Mouse (Mus musculus) hindbrain, embryonic 14.5 days (tissue): Measurements from ENCODE around the gene Unc5c. TPM values are rescaled to one million over a fixed set of nuclear protein-coding genes. Genes with fewer than 3 reads are reported as not detected.

Source experiments
- ATAC-seq: fragments of 200-750 bp; cut with Nextera tagmentation; 2 replicates; pipeline ENCODE4 v1.8.0; 2017; ENCODE audit warnings: moderate number of reproducible peaks, mild to moderate bottlenecking, moderate TSS enrichment, moderate library complexity; ENCODE audit not compliant: low FRiP score
- DNase-seq: peaks from one replicate; pipeline ENCODE4 v3.0.0-alpha.2; 2015; ENCODE audit warnings: low spot score
- H3K27ac ChIP-seq: fragments of 300-500 bp; sonication (generic); 2 replicates; pipeline ENCODE4 v1.5.1; 2014; ENCODE audit warnings: mild to moderate bottlenecking, moderate library complexity
- H3K27me3 ChIP-seq: fragments of 300-500 bp; sonication (generic); 2 replicates; pipeline ENCODE4 v1.6.1; 2014; ENCODE audit warnings: mild to moderate bottlenecking, low read length, mixed read lengths; ENCODE audit not compliant: control insufficient read depth, insufficient read depth
- H3K36me3 ChIP-seq: fragments of 300-500 bp; sonication (generic); replicated peaks from 2 replicates; pipeline ENCODE4 v1.6.1; 2014; ENCODE audit not compliant: control insufficient read depth, insufficient read depth
- H3K4me1 ChIP-seq: fragments of 300-500 bp; sonication (generic); replicated peaks from 2 replicates; pipeline ENCODE4 v1.6.1; 2014; ENCODE audit warnings: antibody characterized with exemption, low read length, mixed read lengths; ENCODE audit not compliant: control insufficient read depth, insufficient read depth
- H3K4me2 ChIP-seq: fragments of 300-500 bp; sonication (generic); replicated peaks from 2 replicates; pipeline ENCODE4 v1.6.1; 2014; ENCODE audit warnings: mild to moderate bottlenecking, moderate library complexity
- H3K4me3 ChIP-seq: fragments of 300-500 bp; sonication (generic); replicated peaks from 2 replicates; pipeline ENCODE4 v1.5.1; 2014; ENCODE audit warnings: mild to moderate bottlenecking, low read length
- H3K9ac ChIP-seq: fragments of 300-500 bp; sonication (generic); 2 replicates; pipeline ENCODE4 v1.6.1; 2014
- H3K9me3 ChIP-seq: fragments of 300-500 bp; sonication (generic); 2 replicates; pipeline ENCODE4 v1.6.1; 2016; ENCODE audit warnings: low read length; ENCODE audit not compliant: control insufficient read depth
- WGBS: fragments of 180-500 bp; shearing (Covaris S2); extraction: QIAGEN DNeasy Blood & Tissue Kit; methylation state at CpG from one replicate; pipeline ENCODE4 v1.1.7; 2014; 5-methylcytosine and 5-hydroxymethylcytosine counted together
- polyA plus RNA-seq: library from polyadenylated mRNA; unstranded; fragments of >200 nt; fragmentation: Nextera tagmentation; extraction: Ambion mirVana; gene quantifications from 2 replicates; pipeline ENCODE4 v1.2.1, GENCODE M21; 2014

The Unc5c gene
- polyA plus RNA-seq, 1 experiment from 2014 or later = 24.4 TPM

DNA sequence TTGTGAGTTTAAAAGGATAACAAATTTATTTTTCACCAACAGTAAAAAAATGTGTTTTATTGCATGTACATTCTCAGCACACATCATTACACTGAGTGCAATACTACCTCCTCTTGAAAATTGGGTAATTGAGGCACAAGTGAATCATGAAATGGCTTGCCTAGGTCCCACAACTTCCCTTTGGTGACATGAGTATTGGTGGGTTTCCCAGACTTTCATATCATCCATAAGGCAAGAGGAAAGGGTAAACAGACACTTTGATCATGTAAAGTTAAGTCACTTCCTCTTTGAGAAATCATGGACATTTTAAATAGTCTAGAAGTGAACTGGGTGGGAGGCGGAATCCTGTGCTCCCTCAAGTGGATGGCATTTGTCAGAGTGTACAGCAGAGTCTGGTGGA lies 73.1 kb downstream of the Unc5c start:
- H3K4me2 ChIP-seq = no peak overlapping the region
- no peak overlapping the region for H3K27ac ChIP-seq
- H3K27me3 ChIP-seq = no peaks in the 10 kb centered on the region
- DNase-seq (no peak), ATAC-seq (no peak)
- no peak overlapping the region for H3K4me3 ChIP-seq
- WGBS = 94% methylated on average over 1 of the region's 1 CpGs
- H3K9me3 ChIP-seq = no peaks in the 10 kb centered on the region
- no peaks in the 10 kb centered on the region for H3K36me3 ChIP-seq
- no peak overlapping the region for H3K9ac ChIP-seq
- H3K4me1 ChIP-seq = no peaks in the 10 kb centered on the region

DNA sequence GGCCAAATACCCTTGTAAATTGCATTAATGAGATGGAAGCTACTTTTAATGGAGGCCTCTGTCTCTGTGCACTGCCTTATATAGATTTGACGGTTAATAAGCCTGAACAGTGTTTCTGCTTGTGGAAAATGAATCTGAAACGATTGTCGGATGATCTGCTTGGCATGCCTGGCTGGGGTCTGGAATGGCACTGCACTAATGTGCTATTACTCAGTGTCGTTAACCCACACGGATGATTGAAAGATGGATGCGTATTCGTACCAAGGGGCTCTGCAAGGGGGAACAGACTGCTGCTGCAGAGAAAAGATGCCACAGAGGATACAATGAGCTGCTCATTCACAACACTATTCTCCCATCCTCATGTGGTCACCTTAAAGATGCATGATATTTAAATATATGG lies 75.7 kb downstream of the Unc5c start:
- Histone ChIP-seq H3K4me1 (no peaks in the 10 kb centered on the region), H3K27ac (no peak overlapping the region), H3K9ac (no peak overlapping the region), H3K9me3 (no peaks in the 10 kb centered on the region), H3K4me2 (no peak overlapping the region), H3K27me3 (no peaks in the 10 kb centered on the region), H3K4me3 (no peak overlapping the region), H3K36me3 (no peaks in the 10 kb centered on the region)
- WGBS = 44% methylated on average over 7 of the region's 7 CpGs
- DNase-seq (no peak), ATAC-seq (no peak)

DNA sequence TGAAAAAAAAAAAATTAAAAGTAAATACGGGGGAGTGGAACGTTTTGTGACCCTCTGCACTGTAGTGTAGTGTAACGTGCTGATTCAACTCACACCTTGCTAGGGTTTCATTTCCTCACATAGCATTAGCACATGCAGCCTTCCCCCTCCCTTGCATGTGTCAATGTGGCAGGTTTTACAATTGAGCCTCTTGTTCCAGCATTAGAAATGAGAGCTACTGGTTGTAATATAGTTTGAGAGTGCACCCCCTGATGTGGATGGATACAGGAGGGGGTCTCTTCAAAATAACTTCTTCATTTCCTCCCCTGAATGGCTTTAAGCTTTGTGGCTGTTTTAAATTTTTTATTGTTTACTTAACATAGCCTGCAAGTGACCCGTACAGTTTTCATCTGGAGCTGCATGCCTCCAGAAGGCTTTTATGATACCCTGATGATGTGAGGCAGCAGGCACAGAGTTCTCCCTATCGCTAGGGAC lies 82.4 kb downstream of the Unc5c start:
- Histone ChIP-seq H3K36me3 (no peaks in the 10 kb centered on the region), H3K9me3 (no peaks in the 10 kb centered on the region), H3K27me3 (no peaks in the 10 kb centered on the region), H3K9ac (no peak overlapping the region), H3K4me3 (no peak overlapping the region), H3K4me1 (no peaks in the 10 kb centered on the region), H3K27ac (no peak overlapping the region), H3K4me2 (no peak overlapping the region)
- 59% methylated on average over 5 of the region's 5 CpGs for WGBS
- no peak for DNase-seq
- no peak for ATAC-seq

DNA sequence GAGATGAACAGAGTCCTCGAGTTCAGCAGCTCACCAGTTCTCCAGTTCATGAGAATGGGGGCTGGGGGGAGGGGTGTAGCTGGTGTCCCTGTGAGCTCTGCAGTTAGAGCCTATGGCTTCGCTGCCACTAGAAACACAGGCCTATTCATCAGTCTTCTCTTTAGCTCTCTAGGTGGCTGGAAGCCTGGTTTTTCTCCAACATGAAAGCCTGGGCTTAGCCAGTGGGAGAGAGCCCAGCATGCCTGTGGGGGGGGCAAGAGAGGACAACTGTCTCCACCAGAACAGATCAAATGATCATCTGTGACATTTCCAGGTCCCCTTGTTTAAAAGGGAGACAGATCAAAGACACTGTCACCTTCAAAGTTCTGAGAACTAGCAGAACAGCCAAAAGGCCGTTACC lies 84.6 kb downstream of the Unc5c start:
- ATAC-seq (no peak; the same call in 1 of the 2 replicates), DNase-seq (no peak)
- Histone ChIP-seq H3K4me3 (no peak overlapping the region), H3K36me3 (no peaks in the 10 kb centered on the region), H3K9ac (no peak overlapping the region), H3K9me3 (no peaks in the 10 kb centered on the region), H3K27me3 (no peaks in the 10 kb centered on the region), H3K4me1 (no peaks in the 10 kb centered on the region), H3K27ac (no peak overlapping the region), H3K4me2 (no peak overlapping the region)
- 28% methylated on average over 3 of the region's 3 CpGs for WGBS

DNA sequence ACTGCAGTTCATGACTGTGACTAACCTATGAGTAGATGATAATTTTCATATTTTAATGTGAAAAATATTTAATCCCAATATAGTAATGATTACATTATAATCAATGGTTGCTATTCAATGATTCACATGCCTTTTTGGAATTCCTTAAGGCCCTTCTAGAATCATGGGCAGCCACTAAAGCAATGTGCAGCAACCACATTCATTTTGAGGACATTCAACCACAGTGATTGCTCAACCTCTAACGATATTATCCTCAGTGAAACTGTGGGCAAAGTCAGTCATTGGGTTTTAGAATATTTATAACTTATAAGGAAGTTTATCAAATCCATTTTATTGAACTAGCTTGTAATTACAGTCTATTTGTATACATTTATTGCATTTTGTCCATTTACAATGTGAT lies 87.9 kb downstream of the Unc5c start:
- no peak overlapping the region for H3K4me3 ChIP-seq
- 88% methylated on average over 1 of the region's 1 CpGs for WGBS
- no peaks in the 10 kb centered on the region for H3K27me3 ChIP-seq
- H3K36me3 ChIP-seq = no peaks in the 10 kb centered on the region
- H3K4me1 ChIP-seq = no peaks in the 10 kb centered on the region
- no peak overlapping the region for H3K27ac ChIP-seq
- no peaks in the 10 kb centered on the region for H3K9me3 ChIP-seq
- no peak for ATAC-seq
- no peak overlapping the region for H3K9ac ChIP-seq
- H3K4me2 ChIP-seq = no peak overlapping the region
- no peak for DNase-seq

DNA sequence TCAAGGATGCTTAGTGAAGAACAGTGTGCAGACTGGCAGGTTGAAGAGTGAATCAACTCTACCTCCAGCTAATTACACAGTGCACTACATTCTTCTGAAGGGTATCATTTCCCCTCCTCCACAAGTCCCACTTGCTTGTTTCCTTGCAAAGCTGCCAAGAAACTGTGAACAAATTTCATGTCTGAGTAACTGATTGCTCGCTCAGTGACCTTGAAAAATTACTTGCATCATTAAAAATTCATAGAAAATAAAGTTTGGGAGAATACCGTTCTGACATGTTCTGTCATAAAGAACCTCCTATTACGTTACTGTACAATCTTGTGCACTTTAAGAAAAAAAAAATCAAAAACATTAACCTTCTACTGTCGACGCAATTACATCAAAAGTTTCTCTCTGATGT lies 92.1 kb downstream of the Unc5c start:
- ATAC-seq (no peak; the same call in 1 of the 2 replicates), DNase-seq (no peak)
- Histone ChIP-seq H3K27me3 (no peaks in the 10 kb centered on the region), H3K27ac (no peak overlapping the region), H3K4me2 (no peak overlapping the region), H3K9ac (no peak overlapping the region), H3K4me1 (0 out of 2 replicates have a peak, but pooled peaks cover 6% of the 10 kb centered on the region), H3K9me3 (no peaks in the 10 kb centered on the region), H3K36me3 (no peaks in the 10 kb centered on the region), H3K4me3 (no peak overlapping the region)
- 81% methylated on average over 5 of the region's 5 CpGs for WGBS

DNA sequence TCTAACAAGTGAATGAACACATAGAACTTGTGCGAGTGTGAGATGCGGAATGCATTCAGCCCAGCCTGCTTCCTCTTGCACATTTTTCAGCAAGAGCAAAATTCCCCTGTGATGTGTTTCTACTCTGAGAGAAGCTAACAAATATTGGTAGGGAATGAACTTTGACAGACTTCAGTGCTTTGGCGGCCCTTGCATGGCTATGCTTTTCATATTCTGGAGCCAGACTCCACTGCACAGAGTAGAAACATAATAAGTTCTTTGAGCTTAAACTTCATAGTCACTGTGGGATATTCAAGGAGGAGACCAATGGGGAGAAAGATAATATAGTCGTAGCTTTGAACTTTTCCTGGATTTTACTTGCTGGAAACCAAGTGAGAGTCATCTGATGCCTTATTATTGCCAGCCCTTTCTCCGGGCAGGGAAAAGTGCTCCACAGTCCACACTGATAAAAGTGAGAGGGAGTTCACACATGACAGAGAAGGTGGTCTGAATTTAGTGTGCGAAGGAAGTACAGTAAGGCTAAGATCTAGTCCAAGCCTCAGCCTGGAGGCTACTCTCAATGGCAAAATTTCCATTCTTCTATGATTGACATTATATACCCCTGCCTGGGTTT lies 110.2 kb downstream of the Unc5c start:
- ATAC-seq (no peak), DNase-seq (no peak)
- no peak overlapping the region for H3K4me3 ChIP-seq
- no peaks in the 10 kb centered on the region for H3K36me3 ChIP-seq
- H3K27ac ChIP-seq = no peak overlapping the region
- no peak overlapping the region for H3K4me2 ChIP-seq
- H3K9ac ChIP-seq = no peak overlapping the region
- 77% methylated on average over 6 of the region's 6 CpGs for WGBS
- no peaks in the 10 kb centered on the region for H3K4me1 ChIP-seq
- no peaks in the 10 kb centered on the region for H3K9me3 ChIP-seq
- peaks cover 27% of the 10 kb centered on the region for H3K27me3 ChIP-seq

DNA sequence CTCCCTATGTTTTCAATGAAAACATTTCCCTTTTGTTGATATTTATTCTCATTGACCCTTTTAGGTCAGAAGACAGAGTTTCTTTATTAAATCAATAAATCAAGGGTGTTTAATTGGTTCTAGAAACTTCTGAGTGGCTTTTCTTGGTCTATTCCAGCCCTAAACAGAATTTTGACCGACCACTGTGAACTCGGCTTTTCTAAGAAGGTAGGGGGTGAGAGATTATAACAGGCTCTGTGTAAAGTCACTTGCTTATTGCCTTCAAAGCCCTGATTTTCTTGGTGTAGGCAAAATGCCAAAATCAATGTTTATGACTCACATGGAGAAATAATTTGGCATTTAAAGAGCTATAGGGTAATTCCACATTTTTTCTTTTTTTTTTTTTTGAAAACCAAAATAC lies 112.4 kb downstream of the Unc5c start:
- 56% methylated on average over 2 of the region's 2 CpGs for WGBS
- H3K4me3 ChIP-seq = no peak overlapping the region
- H3K27ac ChIP-seq = no peak overlapping the region
- no peaks in the 10 kb centered on the region for H3K4me1 ChIP-seq
- no peaks in the 10 kb centered on the region for H3K9me3 ChIP-seq
- peaks cover 22% of the 10 kb centered on the region for H3K27me3 ChIP-seq
- no peak overlapping the region for H3K9ac ChIP-seq
- ATAC-seq (no peak), DNase-seq (no peak)
- H3K36me3 ChIP-seq = no peaks in the 10 kb centered on the region
- no peak overlapping the region for H3K4me2 ChIP-seq

DNA sequence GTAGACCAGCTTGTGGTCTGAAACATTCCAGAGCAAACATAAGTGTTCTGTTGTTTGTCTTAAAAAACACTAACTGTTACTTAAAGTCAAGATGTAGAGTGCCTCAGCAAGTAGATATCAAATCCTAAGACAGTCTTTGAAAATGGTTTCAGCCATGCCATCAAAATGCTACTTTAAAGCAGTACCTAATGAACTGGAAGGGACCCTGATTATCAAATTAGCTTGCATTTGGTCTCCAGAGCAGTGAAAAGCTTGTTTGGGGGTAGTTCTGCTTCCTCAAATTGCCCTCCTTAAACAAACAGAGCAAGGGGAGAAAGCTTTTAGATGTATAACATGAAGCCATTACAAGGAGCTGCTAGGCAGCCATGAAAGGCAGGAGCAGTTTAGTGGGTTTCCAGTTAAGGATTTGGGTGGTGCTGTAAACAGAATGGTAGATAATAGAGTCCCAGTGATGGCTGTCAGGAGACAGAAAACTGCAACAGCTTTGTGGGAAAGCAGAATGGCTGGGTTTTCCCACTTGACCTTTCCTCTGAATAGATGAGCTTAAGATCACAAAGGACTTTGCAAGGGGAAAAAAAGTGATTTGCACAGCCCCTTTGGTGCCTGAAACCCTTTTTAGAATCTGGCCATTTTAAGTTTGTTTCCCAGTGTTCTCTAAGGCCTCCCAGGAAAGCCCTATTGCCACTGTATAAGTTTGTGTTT lies 116.3 kb downstream of the Unc5c start:
- DNase-seq (no peak), ATAC-seq (peak; percentile 21; the same call in 1 of the 2 replicates)
- H3K36me3 ChIP-seq = no peaks in the 10 kb centered on the region
- no peak overlapping the region for H3K9ac ChIP-seq
- H3K4me2 ChIP-seq = no peak overlapping the region
- H3K4me1 ChIP-seq = no peaks in the 10 kb centered on the region
- no peak overlapping the region for H3K27ac ChIP-seq
- H3K27me3 ChIP-seq = peaks cover 20% of the 10 kb centered on the region
- H3K4me3 ChIP-seq = no peak overlapping the region
- 0 out of 2 replicates have a peak, but pooled peaks cover 5% of the 10 kb centered on the region for H3K9me3 ChIP-seq
